Mouse (Mus musculus): ENCODE measurements around the gene Magix. TPM values are rescaled to one million over a fixed set of nuclear protein-coding genes. Genes with fewer than 3 reads are reported as not detected.
A peak's percentile ranks its signal among the peaks of the same experiment; 100 is the strongest.

Magix gene
- polyA plus RNA-seq, 1 experiment from 2014 or later, result 0.45 TPM

DNA sequence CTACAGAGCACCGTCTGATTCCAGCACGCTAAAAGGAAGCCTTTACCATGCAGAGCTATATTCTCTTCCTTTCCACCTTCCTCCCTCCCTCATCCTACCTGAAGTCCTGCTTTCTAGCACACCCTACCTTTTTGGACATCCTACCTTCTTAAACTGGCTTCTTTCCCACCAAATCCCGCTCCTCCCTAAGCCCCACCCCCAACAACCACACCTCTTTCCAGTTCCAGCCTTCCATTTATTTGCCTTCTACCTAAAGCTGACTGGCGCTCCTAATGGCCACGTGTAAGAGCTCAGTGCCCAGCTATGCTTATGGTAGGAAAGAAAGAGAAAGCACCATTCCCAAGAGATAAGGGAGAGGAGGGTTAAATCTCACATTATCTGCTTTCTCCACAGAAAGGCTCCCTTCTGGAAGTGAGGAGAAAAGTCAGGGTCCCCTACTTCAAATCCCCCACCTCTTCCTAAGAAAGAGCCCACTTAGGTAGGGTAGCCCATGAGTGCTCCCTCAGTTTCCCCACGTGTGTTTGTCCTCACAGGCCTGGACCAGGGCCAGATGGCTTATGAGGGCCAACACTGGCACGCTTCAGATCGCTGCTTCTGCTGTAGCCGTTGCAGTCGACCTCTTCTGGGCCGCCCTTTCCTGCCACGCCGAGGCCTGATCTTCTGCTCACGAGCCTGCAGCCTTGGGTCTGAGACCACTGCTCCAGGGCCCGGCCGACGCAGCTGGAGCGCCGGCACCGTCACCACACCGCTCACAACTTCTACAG, 15.1 kb downstream of the Magix start:
- no peaks in the 10 kb centered on the region for H3K36me3 ChIP-seq (ENCODE audit: control insufficient read depth, insufficient read depth, low read length)
- H3K27me3 ChIP-seq (ENCODE audit: control insufficient read depth, insufficient read depth, low read depth, low read length), result no peaks in the 10 kb centered on the region
- 68% methylated on average over 21 of the region's 21 CpGs for WGBS
- no peaks in the 10 kb centered on the region; the same call in 1 of the 2 replicates for H3K4me1 ChIP-seq (replicated peaks; ENCODE audit: control insufficient read depth, insufficient read depth, low read length)
- no peak overlapping the region for H3K4me2 ChIP-seq (ENCODE audit: low read depth, low read length)
- H3K9me3 ChIP-seq (ENCODE audit: control insufficient read depth, low read length), result no peaks in the 10 kb centered on the region
- no peak overlapping the region for H3K4me3 ChIP-seq (ENCODE audit: low read length)
- no peak overlapping the region for H3K27ac ChIP-seq (ENCODE audit: low read length)
- no peak overlapping the region for H3K9ac ChIP-seq (ENCODE audit: low read length)
- ATAC-seq (ENCODE audit: low read depth), result no peak

DNA sequence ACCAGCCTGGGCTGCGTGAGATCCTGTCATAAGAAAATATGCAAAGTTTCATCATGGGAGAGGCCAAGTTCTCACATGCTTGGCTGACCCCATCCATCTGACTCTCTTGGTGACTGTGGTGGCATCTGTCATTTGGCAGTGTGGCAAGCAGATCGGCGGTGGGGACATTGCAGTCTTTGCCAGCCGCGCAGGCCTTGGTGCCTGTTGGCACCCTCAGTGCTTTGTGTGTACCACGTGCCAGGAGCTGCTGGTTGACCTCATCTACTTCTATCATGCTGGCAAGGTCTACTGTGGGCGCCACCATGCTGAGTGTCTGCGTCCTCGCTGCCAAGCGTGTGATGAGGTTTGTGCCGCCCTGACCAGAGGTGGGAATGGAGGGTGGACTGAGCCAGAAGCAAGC, 16.3 kb downstream of the Magix start:
- Histone ChIP-seq H3K4me1 (replicated peaks; ENCODE audit: control insufficient read depth, insufficient read depth, low read length) (no peaks in the 10 kb centered on the region; the same call in 1 of the 2 replicates), H3K27ac (ENCODE audit: low read length) (no peak overlapping the region), H3K9ac (ENCODE audit: low read length) (no peak overlapping the region), H3K27me3 (ENCODE audit: control insufficient read depth, insufficient read depth, low read depth, low read length) (no peaks in the 10 kb centered on the region), H3K4me3 (ENCODE audit: low read length) (no peak overlapping the region), H3K4me2 (ENCODE audit: low read depth, low read length) (no peak overlapping the region), H3K9me3 (ENCODE audit: control insufficient read depth, low read length) (no peaks in the 10 kb centered on the region), H3K36me3 (ENCODE audit: control insufficient read depth, insufficient read depth, low read length) (no peaks in the 10 kb centered on the region)
- WGBS, result 89% methylated on average over 11 of the region's 11 CpGs
- ATAC-seq (ENCODE audit: low read depth), result no peak

DNA sequence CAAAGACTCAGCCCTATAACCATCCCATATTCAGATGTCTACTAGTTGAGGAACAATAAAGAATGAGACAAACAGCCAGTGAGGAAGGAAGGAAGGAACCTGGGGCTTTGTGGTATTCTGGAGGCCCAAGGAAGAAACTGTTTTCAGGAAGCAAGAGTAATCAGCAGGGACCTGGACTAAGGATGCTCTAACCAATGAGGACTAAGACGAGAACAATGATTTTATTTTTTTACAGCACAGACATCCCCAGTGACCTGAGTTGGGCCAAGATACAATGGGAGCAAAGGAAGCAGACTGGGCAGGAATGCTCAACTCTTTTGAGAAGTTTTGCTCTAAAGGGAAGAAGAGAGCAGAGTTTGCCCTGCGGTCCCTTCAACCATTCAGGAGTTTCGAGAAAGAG, 18.1 kb downstream of the Magix start:
- H3K4me2 ChIP-seq (ENCODE audit: low read depth, low read length), result no peak overlapping the region
- H3K4me1 ChIP-seq (replicated peaks; ENCODE audit: control insufficient read depth, insufficient read depth, low read length), result peaks cover 4% of the 10 kb centered on the region
- no peak overlapping the region for H3K9ac ChIP-seq (ENCODE audit: low read length)
- no peaks in the 10 kb centered on the region for H3K27me3 ChIP-seq (ENCODE audit: control insufficient read depth, insufficient read depth, low read depth, low read length)
- H3K9me3 ChIP-seq (ENCODE audit: control insufficient read depth, low read length), result no peaks in the 10 kb centered on the region
- H3K4me3 ChIP-seq (ENCODE audit: low read length), result no peak overlapping the region
- H3K36me3 ChIP-seq (ENCODE audit: control insufficient read depth, insufficient read depth, low read length), result no peaks in the 10 kb centered on the region
- WGBS, result 71% methylated on average over 3 of the region's 3 CpGs
- no peak for ATAC-seq (ENCODE audit: low read depth)
- peak overlapping the region; percentile 70 for H3K27ac ChIP-seq (ENCODE audit: low read length)

DNA sequence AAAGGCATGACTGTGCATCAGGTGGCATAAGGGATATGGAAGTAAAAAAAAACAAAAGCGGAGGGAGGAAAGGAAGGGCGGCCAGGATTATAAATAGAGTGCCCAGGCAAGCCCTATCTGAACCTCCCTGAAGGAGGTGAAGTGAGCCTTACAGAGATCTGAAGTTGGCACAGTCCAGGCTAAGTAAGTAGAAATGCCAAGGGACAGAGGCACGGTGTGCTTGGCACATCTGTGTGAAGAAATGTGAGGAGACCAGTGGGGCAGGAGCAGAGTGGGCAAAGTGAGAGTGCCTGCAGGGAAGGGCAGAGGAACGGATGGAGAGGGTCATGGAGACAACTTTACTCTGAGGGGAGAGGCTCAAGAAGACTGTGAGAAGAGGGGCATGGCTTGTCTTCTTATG, 20.0 kb downstream of the Magix start:
- Histone ChIP-seq H3K4me2 (ENCODE audit: low read depth, low read length) (no peak overlapping the region), H3K36me3 (ENCODE audit: control insufficient read depth, insufficient read depth, low read length) (no peaks in the 10 kb centered on the region), H3K27me3 (ENCODE audit: control insufficient read depth, insufficient read depth, low read depth, low read length) (no peaks in the 10 kb centered on the region), H3K9ac (ENCODE audit: low read length) (no peak overlapping the region), H3K4me3 (ENCODE audit: low read length) (no peak overlapping the region), H3K9me3 (ENCODE audit: control insufficient read depth, low read length) (no peaks in the 10 kb centered on the region), H3K27ac (ENCODE audit: low read length) (no peak overlapping the region), H3K4me1 (replicated peaks; ENCODE audit: control insufficient read depth, insufficient read depth, low read length) (peaks cover 8% of the 10 kb centered on the region)
- WGBS, result 81% methylated on average over 4 of the region's 4 CpGs
- no peak for ATAC-seq (ENCODE audit: low read depth)

DNA sequence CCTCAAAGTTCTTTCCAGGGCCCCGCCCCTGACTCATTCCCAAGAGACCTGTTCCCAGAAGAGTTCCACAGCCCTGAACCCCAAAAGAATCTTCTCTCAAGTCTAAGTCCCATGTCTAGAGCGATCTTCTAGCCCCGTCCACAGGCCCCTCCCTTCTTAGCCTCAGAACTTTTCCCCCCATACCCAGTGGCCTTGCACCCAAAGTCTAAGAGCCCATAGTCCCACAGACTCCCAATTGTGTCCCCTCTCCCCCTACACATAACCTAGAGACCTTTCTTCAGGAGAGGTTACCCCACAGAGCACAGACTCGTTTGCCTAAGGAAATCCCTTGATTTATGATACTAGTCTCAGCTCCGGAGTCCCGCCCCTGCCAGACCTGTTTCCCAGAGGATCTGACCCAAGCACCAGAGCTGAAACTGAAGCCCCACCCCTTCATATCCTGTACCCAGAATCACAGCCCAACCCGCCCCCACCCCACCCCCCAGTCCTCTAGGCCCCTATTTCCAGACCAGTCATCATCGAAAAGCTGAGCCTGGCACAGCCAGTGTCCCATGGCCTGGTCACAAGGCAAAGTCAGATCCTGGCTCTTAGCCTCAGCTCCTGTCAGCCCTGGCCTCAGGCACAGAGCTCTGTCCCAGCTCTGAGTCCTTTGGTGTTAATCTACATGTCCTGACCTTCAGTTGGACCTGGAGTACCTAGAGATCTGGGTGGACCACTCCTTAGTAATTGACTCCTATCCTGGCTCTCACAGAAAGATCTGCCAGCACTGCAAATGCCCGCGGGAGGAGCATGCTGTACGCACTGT, 22.1 kb downstream of the Magix start:
- H3K4me1 ChIP-seq (replicated peaks; ENCODE audit: control insufficient read depth, insufficient read depth, low read length), result peaks cover 8% of the 10 kb centered on the region
- H3K9ac ChIP-seq (ENCODE audit: low read length), result no peak overlapping the region
- peak overlapping the region; percentile 67 for H3K4me2 ChIP-seq (ENCODE audit: low read depth, low read length)
- peak overlapping the region; percentile 61 for H3K4me3 ChIP-seq (ENCODE audit: low read length)
- no peaks in the 10 kb centered on the region for H3K27me3 ChIP-seq (ENCODE audit: control insufficient read depth, insufficient read depth, low read depth, low read length)
- no peaks in the 10 kb centered on the region for H3K9me3 ChIP-seq (ENCODE audit: control insufficient read depth, low read length)
- 46% methylated on average over 11 of the region's 11 CpGs for WGBS
- H3K36me3 ChIP-seq (ENCODE audit: control insufficient read depth, insufficient read depth, low read length), result no peaks in the 10 kb centered on the region
- ATAC-seq (ENCODE audit: low read depth), result peak; percentile 30
- H3K27ac ChIP-seq (ENCODE audit: low read length), result peak overlapping the region; percentile 33

DNA sequence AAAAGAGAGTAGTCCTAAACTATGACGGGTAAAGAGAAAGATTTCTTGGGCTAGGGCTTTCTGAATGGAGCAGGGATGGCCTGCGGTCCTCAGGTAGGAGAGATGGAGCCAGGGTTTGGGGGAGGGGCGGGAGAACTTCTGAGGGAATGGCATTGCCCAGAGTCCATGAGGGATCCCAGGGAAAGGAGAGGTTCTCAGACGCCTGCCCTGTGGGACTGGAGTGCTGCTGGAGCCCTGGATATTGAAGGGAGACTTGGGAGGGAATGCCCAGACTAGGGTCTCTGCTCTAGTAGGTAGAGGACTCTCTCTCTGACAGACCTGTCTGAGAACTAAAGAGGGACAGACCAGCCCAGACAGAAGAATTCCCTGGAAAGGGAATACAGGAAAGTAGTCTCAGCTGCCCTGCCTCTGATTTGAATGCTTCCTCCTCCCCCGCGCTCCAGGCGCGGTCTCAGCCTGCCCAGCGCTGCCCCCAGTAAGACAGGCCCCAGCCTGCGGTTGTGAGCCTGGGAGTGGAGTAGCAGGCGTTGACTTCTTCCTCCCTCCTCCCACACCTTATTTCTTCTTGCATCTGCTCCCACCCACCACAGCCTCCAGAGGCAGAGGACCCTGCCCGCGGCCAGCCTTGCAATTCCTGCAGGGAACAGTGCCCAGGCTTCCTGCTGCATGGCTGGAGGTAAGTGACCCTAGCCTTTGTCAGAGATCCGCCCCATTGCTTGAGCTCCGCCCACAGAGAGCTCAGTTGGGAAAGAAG, 22.8 kb downstream of the Magix start:
- WGBS, result 17% methylated on average over 15 of the region's 15 CpGs
- Histone ChIP-seq H3K4me2 (ENCODE audit: low read depth, low read length) (peak overlapping the region; percentile 67), H3K27me3 (ENCODE audit: control insufficient read depth, insufficient read depth, low read depth, low read length) (no peaks in the 10 kb centered on the region), H3K27ac (ENCODE audit: low read length) (peak overlapping the region; percentile 78), H3K9ac (ENCODE audit: low read length) (peak overlapping the region; percentile 80), H3K4me3 (ENCODE audit: low read length) (peak overlapping the region; percentile 61), H3K36me3 (ENCODE audit: control insufficient read depth, insufficient read depth, low read length) (no peaks in the 10 kb centered on the region), H3K4me1 (replicated peaks; ENCODE audit: control insufficient read depth, insufficient read depth, low read length) (peaks cover 8% of the 10 kb centered on the region), H3K9me3 (ENCODE audit: control insufficient read depth, low read length) (no peaks in the 10 kb centered on the region)
- peak; percentile 86 for ATAC-seq (ENCODE audit: low read depth)

DNA sequence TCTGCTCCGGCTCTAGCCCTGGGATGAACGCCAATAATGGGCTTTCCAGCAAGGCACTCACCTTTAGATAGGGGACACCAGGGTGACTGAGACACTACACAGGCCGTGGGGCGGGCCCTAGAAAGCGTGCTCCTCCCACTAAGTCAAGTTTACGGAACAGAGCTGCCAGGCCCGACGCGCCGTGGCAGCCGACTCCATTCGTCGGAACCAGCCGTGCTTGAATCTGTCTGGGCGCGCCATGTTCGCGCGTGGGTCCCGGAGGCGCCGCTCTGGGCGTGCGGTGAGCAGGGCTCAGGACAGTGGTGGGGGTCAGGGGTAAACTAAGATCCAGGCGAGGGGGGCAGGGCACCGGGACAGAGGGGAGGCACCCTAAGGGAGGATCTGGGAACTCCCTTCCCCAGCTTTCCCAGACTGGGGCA, 23.8 kb downstream of the Magix start, which contains the start of gene Prickle3:
Gene Prickle3 (plus strand): TSS at position 40 of the 419 bp plus-strand sequence.
- Histone ChIP-seq H3K4me3 (ENCODE audit: low read length) (peak within 1 kb of the TSS; percentile 61), H3K4me1 (replicated peaks; ENCODE audit: control insufficient read depth, insufficient read depth, low read length) (peaks cover 8% of the 10 kb centered on the region), H3K9ac (ENCODE audit: low read length) (peak within 1 kb of the TSS; percentile 80), H3K9me3 (ENCODE audit: control insufficient read depth, low read length) (no peaks in the 10 kb centered on the region), H3K27ac (ENCODE audit: low read length) (peak within 1 kb of the TSS; percentile 78), H3K36me3 (ENCODE audit: control insufficient read depth, insufficient read depth, low read length) (no peaks in the 10 kb centered on the region), H3K4me2 (ENCODE audit: low read depth, low read length) (peak within 1 kb of the TSS; percentile 67), H3K27me3 (ENCODE audit: control insufficient read depth, insufficient read depth, low read depth, low read length) (no peaks in the 10 kb centered on the region)
- 21% methylated on average over 26 of the region's 26 CpGs for WGBS
- ATAC-seq (ENCODE audit: low read depth), result peak; percentile 67

DNA sequence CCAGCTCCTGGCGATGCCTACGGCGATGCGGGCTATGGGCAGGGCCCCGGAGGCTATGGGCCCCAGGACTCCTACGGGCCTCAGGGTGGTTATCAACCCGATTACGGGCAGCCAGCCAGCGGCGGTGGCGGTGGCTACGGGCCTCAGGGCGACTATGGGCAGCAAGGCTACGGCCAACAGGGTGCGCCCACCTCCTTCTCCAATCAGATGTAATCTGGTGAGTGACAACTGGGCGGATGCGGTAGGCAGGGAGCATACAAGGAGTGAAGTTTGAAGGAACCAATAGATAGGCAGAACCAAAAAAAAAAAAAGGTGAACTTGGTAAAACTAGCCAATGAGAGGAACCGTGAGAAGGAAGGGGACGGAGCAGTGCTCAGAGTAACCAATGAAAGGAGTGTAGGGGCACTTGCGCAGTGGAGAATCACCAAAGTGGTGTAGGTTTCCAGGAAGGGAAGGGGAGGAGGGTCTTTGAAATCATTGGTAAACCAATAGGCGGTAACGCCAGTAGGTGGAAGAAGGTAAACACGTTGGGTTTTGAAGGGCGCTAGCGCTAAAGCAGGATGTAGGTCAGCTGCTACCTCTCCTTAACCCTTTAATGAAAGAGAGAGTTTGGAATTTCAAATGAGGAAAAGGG, 32.3 kb downstream of the Magix start:
- Histone ChIP-seq H3K9ac (ENCODE audit: low read length) (peak overlapping the region; percentile 82), H3K27me3 (ENCODE audit: control insufficient read depth, insufficient read depth, low read depth, low read length) (no peaks in the 10 kb centered on the region), H3K4me3 (ENCODE audit: low read length) (peak overlapping the region; percentile 57), H3K4me1 (replicated peaks; ENCODE audit: control insufficient read depth, insufficient read depth, low read length) (no peaks in the 10 kb centered on the region), H3K36me3 (ENCODE audit: control insufficient read depth, insufficient read depth, low read length) (no peaks in the 10 kb centered on the region), H3K9me3 (ENCODE audit: control insufficient read depth, low read length) (no peaks in the 10 kb centered on the region), H3K4me2 (ENCODE audit: low read depth, low read length) (peak overlapping the region; percentile 62), H3K27ac (ENCODE audit: low read length) (peak overlapping the region; percentile 85)
- peak; percentile 99 for ATAC-seq (ENCODE audit: low read depth)
- 12% methylated on average over 25 of the region's 25 CpGs for WGBS

All from lung, embryonic 16.5 days (tissue).